Mouse (Mus musculus) neural tube, embryonic 14.5 days (tissue): Measurements from ENCODE around the gene Lama1. TPM values are rescaled to one million over a fixed set of nuclear protein-coding genes. Genes with fewer than 3 reads are reported as not detected.

Experiments used
- ATAC-seq: fragments of 200-750 bp; cut with Nextera tagmentation; 2 replicates; pipeline ENCODE4 v1.8.0; 2017; ENCODE audit warnings: low read depth, mild to moderate bottlenecking, moderate TSS enrichment, moderate library complexity
- H3K27ac ChIP-seq: fragments of 300-500 bp; sonication (generic); 2 replicates; pipeline ENCODE4 v1.5.1; 2014; ENCODE audit warnings: low read depth, mild to moderate bottlenecking, control low read depth, low read length, moderate library complexity, mixed read lengths
- H3K27me3 ChIP-seq: fragments of 300-500 bp; sonication (generic); 2 replicates; pipeline ENCODE4 v1.6.1; 2014; ENCODE audit warnings: low read length; ENCODE audit not compliant: control insufficient read depth, insufficient read depth
- H3K36me3 ChIP-seq: fragments of 300-500 bp; sonication (generic); 2 replicates; pipeline ENCODE4 v1.6.1; 2014; ENCODE audit warnings: low read length, mixed read lengths; ENCODE audit not compliant: control insufficient read depth, insufficient read depth
- H3K4me1 ChIP-seq: fragments of 300-500 bp; sonication (generic); 2 replicates; pipeline ENCODE4 v1.6.1; 2014; ENCODE audit warnings: low read length; ENCODE audit not compliant: control insufficient read depth, insufficient read depth
- H3K4me2 ChIP-seq: fragments of 300-500 bp; sonication (generic); 2 replicates; pipeline ENCODE4 v1.6.1; 2014; ENCODE audit warnings: mild to moderate bottlenecking, low read depth, low read length, control low read depth
- H3K4me3 ChIP-seq: fragments of 300-500 bp; sonication (generic); 2 replicates; pipeline ENCODE4 v1.5.1; 2014; ENCODE audit warnings: low read depth, low read length, control low read depth, mixed read lengths
- H3K9ac ChIP-seq: fragments of 300-500 bp; sonication (generic); replicated peaks from 2 replicates; pipeline ENCODE4 v1.6.1; 2014; ENCODE audit warnings: low read depth, mild to moderate bottlenecking, control low read depth, low read length, mixed read lengths
- H3K9me3 ChIP-seq: fragments of 300-500 bp; sonication (generic); 2 replicates; pipeline ENCODE4 v1.6.1; 2016; ENCODE audit warnings: low read length; ENCODE audit not compliant: control insufficient read depth
- WGBS: fragments of 180-500 bp; shearing (Covaris S2); extraction: QIAGEN DNeasy Blood & Tissue Kit; methylation state at CpG from one replicate; pipeline ENCODE4 v1.1.7; 2014; 5-methylcytosine and 5-hydroxymethylcytosine counted together
- polyA plus RNA-seq: library from polyadenylated mRNA; unstranded; fragments of >200 nt; fragmentation: Nextera tagmentation; extraction: Ambion mirVana; gene quantifications from 2 replicates; pipeline ENCODE4 v1.2.1, GENCODE M21; 2014

The Lama1 gene
- polyA plus RNA-seq, 1 experiment from 2014 or later: 16.4 TPM

GRCm38 (mm10) chr17:67779812-67780211 lies 82.8 kb downstream of the Lama1 start:
- Histone ChIP-seq H3K36me3 (peaks cover 7% of the 10 kb centered on the region; the same call in 1 of the 2 replicates), H3K27ac (no peak overlapping the region), H3K9me3 (no peaks in the 10 kb centered on the region), H3K9ac (no peak overlapping the region), H3K27me3 (no peaks in the 10 kb centered on the region), H3K4me3 (no peak overlapping the region), H3K4me2 (no peak overlapping the region), H3K4me1 (no peaks in the 10 kb centered on the region)
- no peak for ATAC-seq
- 61% methylated on average over 4 of the region's 4 CpGs for WGBS

- H3K36me3 ChIP-seq: peaks cover 11% of the 10 kb centered on the region; the same call in 1 of the 2 replicates
Measured at GRCm38 (mm10) chr17:67791091-67791490, 94.0 kb downstream of the Lama1 start.

GRCm38 (mm10) chr17:67809171-67809570 lies 112.1 kb downstream of the Lama1 start:
- no peak overlapping the region for H3K9ac ChIP-seq
- no peaks in the 10 kb centered on the region for H3K4me1 ChIP-seq
- no peak for ATAC-seq
- H3K4me3 ChIP-seq: no peak overlapping the region
- no peaks in the 10 kb centered on the region for H3K27me3 ChIP-seq
- no peak overlapping the region for H3K27ac ChIP-seq
- peaks cover 25% of the 10 kb centered on the region; the same call in 1 of the 2 replicates for H3K36me3 ChIP-seq
- WGBS: 94% methylated on average over 16 of the region's 16 CpGs
- no peak overlapping the region for H3K4me2 ChIP-seq
- H3K9me3 ChIP-seq: no peaks in the 10 kb centered on the region

More at GRCm38 (mm10) chr17:67791091-67791490, 94.0 kb downstream of the Lama1 start:
- Histone ChIP-seq H3K27me3 (no peaks in the 10 kb centered on the region), H3K27ac (no peak overlapping the region), H3K4me1 (no peaks in the 10 kb centered on the region), H3K9ac (no peak overlapping the region), H3K4me3 (no peak overlapping the region), H3K4me2 (no peak overlapping the region), H3K9me3 (no peaks in the 10 kb centered on the region)
- WGBS: 96% methylated on average over 10 of the region's 10 CpGs
- no peak for ATAC-seq

- no peaks in the 10 kb centered on the region for H3K9me3 ChIP-seq
- H3K36me3 ChIP-seq: peaks cover 31% of the 10 kb centered on the region
- no peaks in the 10 kb centered on the region for H3K27me3 ChIP-seq
- no peak overlapping the region for H3K27ac ChIP-seq
- H3K9ac ChIP-seq: no peak overlapping the region
- no peak for ATAC-seq
- WGBS: 88% methylated on average over 6 of the region's 6 CpGs
- H3K4me1 ChIP-seq: no peaks in the 10 kb centered on the region
- H3K4me3 ChIP-seq: no peak overlapping the region
- H3K4me2 ChIP-seq: no peak overlapping the region
Measured at GRCm38 (mm10) chr17:67813666-67814065, 116.6 kb downstream of the Lama1 start.

GRCm38 (mm10) chr17:67815720-67816119 lies 118.7 kb downstream of the Lama1 start:
- H3K9me3 ChIP-seq: no peaks in the 10 kb centered on the region
- H3K9ac ChIP-seq: no peak overlapping the region
- ATAC-seq: no peak
- H3K27me3 ChIP-seq: no peaks in the 10 kb centered on the region
- 92% methylated on average over 11 of the region's 11 CpGs for WGBS
- no peak overlapping the region for H3K4me2 ChIP-seq
- H3K4me1 ChIP-seq: no peaks in the 10 kb centered on the region
- no peak overlapping the region for H3K4me3 ChIP-seq
- peaks cover 20% of the 10 kb centered on the region for H3K36me3 ChIP-seq
- no peak overlapping the region for H3K27ac ChIP-seq

- 93% methylated on average over 10 of the region's 10 CpGs for WGBS
- peaks cover 20% of the 10 kb centered on the region for H3K36me3 ChIP-seq
- no peak for ATAC-seq
- no peak overlapping the region for H3K4me2 ChIP-seq
- H3K9ac ChIP-seq: no peak overlapping the region
- H3K27me3 ChIP-seq: no peaks in the 10 kb centered on the region
- H3K27ac ChIP-seq: no peak overlapping the region
- no peaks in the 10 kb centered on the region for H3K4me1 ChIP-seq
- no peak overlapping the region for H3K4me3 ChIP-seq
- H3K9me3 ChIP-seq: no peaks in the 10 kb centered on the region
Measured at GRCm38 (mm10) chr17:67816916-67817315, 119.9 kb downstream of the Lama1 start.

- H3K27me3 ChIP-seq: no peaks in the 10 kb centered on the region
- ATAC-seq: no peak
- no peak overlapping the region for H3K27ac ChIP-seq
- H3K4me2 ChIP-seq: no peak overlapping the region
- H3K4me3 ChIP-seq: no peak overlapping the region
- 0 out of 2 replicates have a peak, but pooled peaks cover 4% of the 10 kb centered on the region for H3K36me3 ChIP-seq
- no peak overlapping the region for H3K9ac ChIP-seq
- no peaks in the 10 kb centered on the region for H3K4me1 ChIP-seq
- 89% methylated on average over 3 of the region's 3 CpGs for WGBS
- H3K9me3 ChIP-seq: no peaks in the 10 kb centered on the region
Measured at GRCm38 (mm10) chr17:67827431-67827830, 130.4 kb downstream of the Lama1 start.

GRCm38 (mm10) chr17:67836146-67836895 lies 139.3 kb downstream of the Lama1 start:
- H3K27me3 ChIP-seq: no peaks in the 10 kb centered on the region
- no peak overlapping the region for H3K4me3 ChIP-seq
- H3K4me2 ChIP-seq: no peak overlapping the region
- ATAC-seq: no peak
- no peak overlapping the region for H3K27ac ChIP-seq
- H3K36me3 ChIP-seq: no peaks in the 10 kb centered on the region
- 97% methylated on average over 20 of the region's 20 CpGs for WGBS
- no peaks in the 10 kb centered on the region for H3K4me1 ChIP-seq
- H3K9me3 ChIP-seq: no peaks in the 10 kb centered on the region
- no peak overlapping the region for H3K9ac ChIP-seq

GRCm38 (mm10) chr17:67837351-67838090 lies 140.5 kb downstream of the Lama1 start:
- H3K4me3 ChIP-seq: no peak overlapping the region
- H3K9ac ChIP-seq: no peak overlapping the region
- peak; percentile 86 for ATAC-seq
- H3K9me3 ChIP-seq: no peaks in the 10 kb centered on the region
- 59% methylated on average over 17 of the region's 17 CpGs for WGBS
- H3K27ac ChIP-seq: no peak overlapping the region
- no peaks in the 10 kb centered on the region for H3K27me3 ChIP-seq
- H3K4me1 ChIP-seq: no peaks in the 10 kb centered on the region
- H3K4me2 ChIP-seq: no peak overlapping the region
- no peaks in the 10 kb centered on the region for H3K36me3 ChIP-seq
